Mouse (Mus musculus): Measurements from ENCODE around the gene Kifc3. TPM values are rescaled to one million over a fixed set of nuclear protein-coding genes. Genes with fewer than 3 reads are reported as not detected.

Kifc3 gene
- polyA plus RNA-seq, 2 experiments = 12.7 to 25.9 TPM

DNA sequence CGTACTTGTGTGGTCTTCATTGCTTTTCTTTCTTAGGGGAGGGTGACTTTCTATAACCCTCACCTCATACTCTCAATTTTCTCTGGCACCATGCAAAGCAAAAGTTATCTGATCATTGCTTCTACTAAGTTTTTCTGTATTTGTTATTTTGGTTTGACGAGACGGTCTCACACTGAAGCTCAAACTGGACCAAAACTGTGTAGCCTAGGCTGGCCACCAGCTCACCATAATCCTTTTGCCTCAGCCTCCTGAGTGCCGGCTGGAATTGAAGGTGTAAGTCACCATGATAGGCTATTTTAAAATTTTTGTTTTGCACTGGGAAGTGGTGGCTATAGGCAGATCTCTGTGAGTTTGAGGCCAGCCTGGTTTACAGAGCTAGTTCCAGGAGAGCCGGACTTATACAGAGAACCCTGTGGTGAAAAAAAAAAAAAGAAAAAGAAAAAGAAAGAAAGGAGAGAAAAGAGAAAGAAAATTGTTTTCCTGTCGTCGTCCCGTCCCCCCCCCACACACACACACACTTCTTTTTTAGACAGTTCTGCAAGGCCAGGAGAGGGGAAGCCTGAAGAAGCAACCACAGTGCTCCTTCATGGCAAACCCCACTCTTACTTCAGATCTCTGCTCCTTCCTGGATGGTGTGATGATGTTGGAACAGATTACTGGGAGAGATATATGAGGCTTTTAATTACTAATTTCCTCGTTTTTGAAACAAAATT, 870 bp upstream of the Kifc3 start:
- no peaks in the 10 kb centered on the region for H3K9me3 ChIP-seq (ENCODE audit: control insufficient read depth, low read length)
- H3K27ac ChIP-seq (replicated peaks; ENCODE audit: low read depth, low read length) = no peak overlapping the region
- no peak for TF ChIP-seq POLR2A (IDR thresholded peaks at IDR 0.05; ENCODE audit: borderline replicate concordance, extremely low read depth, insufficient read depth, insufficient read length)
- H3K27me3 ChIP-seq (ENCODE audit: control insufficient read depth, insufficient read depth, low read length) = no peaks in the 10 kb centered on the region
- H3K36me3 ChIP-seq (ENCODE audit: control insufficient read depth, insufficient read depth, low read length) = no peaks in the 10 kb centered on the region
- no peak overlapping the region for H3K4me2 ChIP-seq (replicated peaks; ENCODE audit: low read depth, low read length, severe bottlenecking)
- WGBS = 49% methylated on average over 9 of the region's 9 CpGs
- H3K4me1 ChIP-seq (ENCODE audit: control insufficient read depth, insufficient read depth, low read length) = no peaks in the 10 kb centered on the region
- no peak for ATAC-seq (ENCODE audit: low FRiP score, low read depth)
- no peak overlapping the region for H3K9ac ChIP-seq (ENCODE audit: low read depth, low read length, severe bottlenecking)
- DNase-seq (ENCODE audit: low spot score) = no peak
- H3K4me3 ChIP-seq (replicated peaks; ENCODE audit: low read length) = no peak overlapping the region

DNA sequence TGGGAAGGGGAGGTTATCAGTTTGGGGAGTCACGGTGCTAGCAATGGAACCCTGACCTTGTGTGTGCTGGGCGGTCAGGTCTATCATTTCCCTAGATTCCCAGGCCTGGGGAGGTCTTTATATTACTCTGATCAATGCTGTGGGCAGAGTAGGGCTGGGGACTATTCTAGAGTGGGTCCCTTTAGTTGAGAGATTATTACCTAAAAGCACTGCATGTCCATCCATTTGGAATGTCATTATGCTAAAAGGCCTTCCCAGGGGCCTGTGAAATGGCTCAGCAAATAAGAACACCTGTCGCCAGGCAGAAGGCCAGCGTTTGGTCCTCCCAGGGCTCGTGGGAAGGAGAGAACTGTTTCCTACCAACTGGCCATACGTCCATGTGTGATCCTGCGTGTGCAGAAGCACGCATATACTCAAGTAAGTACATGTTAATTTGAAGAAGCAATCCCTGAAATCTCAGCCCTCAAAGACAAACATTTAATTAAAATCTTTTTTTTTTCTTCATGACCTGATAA, 499 bp downstream of the Kifc3 start:
- no peak for DNase-seq (ENCODE audit: low spot score)
- WGBS = 63% methylated on average over 8 of the region's 8 CpGs

DNA sequence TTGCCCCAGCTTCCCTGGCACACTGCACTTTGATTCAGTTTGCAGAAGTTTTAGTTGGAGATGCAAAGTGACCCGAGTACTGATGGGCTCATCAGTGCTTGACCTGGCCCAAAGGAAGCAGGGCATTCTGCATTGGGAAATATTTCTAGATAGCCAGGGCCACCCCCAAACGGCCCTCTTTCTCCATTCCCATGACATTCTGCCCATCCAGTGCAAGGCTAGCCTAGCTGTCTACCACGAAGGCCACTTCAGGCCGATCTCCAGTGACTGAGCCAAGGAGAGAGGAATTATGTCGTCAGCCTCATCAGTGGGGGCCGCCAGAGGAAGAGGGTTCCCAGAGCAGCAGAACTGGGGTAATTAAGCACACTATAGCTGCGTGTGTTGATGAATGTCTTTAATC, 1.1 kb downstream of the Kifc3 start:
- Histone ChIP-seq H3K27me3 (ENCODE audit: control insufficient read depth, insufficient read depth, low read length) (no peaks in the 10 kb centered on the region), H3K27ac (replicated peaks; ENCODE audit: low read depth, low read length) (no peak overlapping the region), H3K9me3 (ENCODE audit: control insufficient read depth, low read length) (no peaks in the 10 kb centered on the region), H3K9ac (ENCODE audit: low read depth, low read length, severe bottlenecking) (no peak overlapping the region), H3K4me2 (replicated peaks; ENCODE audit: low read depth, low read length, severe bottlenecking) (no peak overlapping the region), H3K4me1 (ENCODE audit: control insufficient read depth, insufficient read depth, low read length) (no peaks in the 10 kb centered on the region), H3K36me3 (ENCODE audit: control insufficient read depth, insufficient read depth, low read length) (no peaks in the 10 kb centered on the region), H3K4me3 (replicated peaks; ENCODE audit: low read length) (no peak overlapping the region)
- WGBS = 57% methylated on average over 7 of the region's 7 CpGs
- DNase-seq (ENCODE audit: low spot score) (no peak), ATAC-seq (ENCODE audit: low FRiP score, low read depth) (no peak)
- TF ChIP-seq POLR2A (IDR thresholded peaks at IDR 0.05; ENCODE audit: borderline replicate concordance, extremely low read depth, insufficient read depth, insufficient read length) = no peak

More for the DNA sequence above, 499 bp downstream of the Kifc3 start:
- H3K36me3 ChIP-seq (ENCODE audit: control insufficient read depth, insufficient read depth, low read length) = no peaks in the 10 kb centered on the region
- no peak overlapping the region for H3K27ac ChIP-seq (replicated peaks; ENCODE audit: low read depth, low read length)
- no peaks in the 10 kb centered on the region for H3K27me3 ChIP-seq (ENCODE audit: control insufficient read depth, insufficient read depth, low read length)
- H3K9ac ChIP-seq (ENCODE audit: low read depth, low read length, severe bottlenecking) = no peak overlapping the region
- no peak for TF ChIP-seq POLR2A (IDR thresholded peaks at IDR 0.05; ENCODE audit: borderline replicate concordance, extremely low read depth, insufficient read depth, insufficient read length)
- no peak overlapping the region for H3K4me2 ChIP-seq (replicated peaks; ENCODE audit: low read depth, low read length, severe bottlenecking)
- H3K9me3 ChIP-seq (ENCODE audit: control insufficient read depth, low read length) = no peaks in the 10 kb centered on the region
- H3K4me1 ChIP-seq (ENCODE audit: control insufficient read depth, insufficient read depth, low read length) = no peaks in the 10 kb centered on the region
- ATAC-seq (ENCODE audit: low FRiP score, low read depth) = no peak
- H3K4me3 ChIP-seq (replicated peaks; ENCODE audit: low read length) = no peak overlapping the region

DNA sequence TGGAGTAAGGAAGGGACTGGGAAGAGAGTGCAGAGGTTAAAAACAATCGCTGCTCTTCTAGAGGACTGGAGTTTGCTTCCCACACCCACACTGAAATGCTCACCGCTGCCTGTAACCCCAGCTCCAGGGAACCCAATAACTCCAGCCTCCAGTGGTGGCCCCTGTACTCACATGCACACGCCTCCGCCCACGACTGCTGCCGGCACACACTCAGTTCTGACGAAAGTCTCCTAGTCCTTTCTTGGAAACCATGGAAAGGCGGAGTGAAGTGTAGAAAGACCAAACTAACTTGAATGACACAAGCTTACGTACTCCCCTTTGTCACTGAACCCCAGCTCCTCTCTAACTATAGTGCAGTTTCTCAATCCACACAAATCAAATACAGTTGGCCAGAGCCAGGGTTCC, 2.6 kb downstream of the Kifc3 start:
- no peaks in the 10 kb centered on the region for H3K36me3 ChIP-seq (ENCODE audit: control insufficient read depth, insufficient read depth, low read length)
- H3K9ac ChIP-seq (ENCODE audit: low read depth, low read length, severe bottlenecking) = no peak overlapping the region
- TF ChIP-seq POLR2A (IDR thresholded peaks at IDR 0.05; ENCODE audit: borderline replicate concordance, extremely low read depth, insufficient read depth, insufficient read length) = no peak
- WGBS = 63% methylated on average over 9 of the region's 9 CpGs
- H3K9me3 ChIP-seq (ENCODE audit: control insufficient read depth, low read length) = no peaks in the 10 kb centered on the region
- H3K4me3 ChIP-seq (replicated peaks; ENCODE audit: low read length) = no peak overlapping the region
- ATAC-seq (ENCODE audit: low FRiP score, low read depth) (no peak), DNase-seq (ENCODE audit: low spot score) (no peak)
- no peak overlapping the region for H3K4me2 ChIP-seq (replicated peaks; ENCODE audit: low read depth, low read length, severe bottlenecking)
- H3K4me1 ChIP-seq (ENCODE audit: control insufficient read depth, insufficient read depth, low read length) = no peaks in the 10 kb centered on the region
- no peak overlapping the region for H3K27ac ChIP-seq (replicated peaks; ENCODE audit: low read depth, low read length)
- H3K27me3 ChIP-seq (ENCODE audit: control insufficient read depth, insufficient read depth, low read length) = no peaks in the 10 kb centered on the region

DNA sequence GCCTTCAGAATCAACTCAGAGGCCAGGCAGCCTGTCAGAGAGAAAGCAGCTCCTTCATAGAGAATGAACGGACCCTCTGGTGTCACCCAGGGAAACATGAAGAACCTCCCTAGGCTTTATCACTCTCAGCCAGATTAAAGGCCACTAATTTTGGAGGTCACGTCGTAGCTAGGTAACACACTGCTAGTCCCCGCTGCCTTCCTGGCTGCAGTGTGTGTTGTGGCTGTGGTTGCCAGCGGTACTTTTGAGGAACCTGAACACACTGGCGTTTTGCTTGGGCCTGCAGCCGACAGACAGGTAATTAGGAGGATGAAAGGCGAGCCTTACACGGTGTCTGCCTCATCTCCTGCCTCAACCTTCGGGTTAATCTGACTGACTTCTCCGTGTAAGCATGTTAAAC, 6.9 kb downstream of the Kifc3 start:
- TF ChIP-seq POLR2A (IDR thresholded peaks at IDR 0.05; ENCODE audit: borderline replicate concordance, extremely low read depth, insufficient read depth, insufficient read length) = no peak
- ATAC-seq (ENCODE audit: low FRiP score, low read depth) (no peak), DNase-seq (ENCODE audit: low spot score) (no peak)
- Histone ChIP-seq H3K4me3 (replicated peaks; ENCODE audit: low read length) (no peak overlapping the region), H3K4me1 (ENCODE audit: control insufficient read depth, insufficient read depth, low read length) (no peaks in the 10 kb centered on the region), H3K4me2 (replicated peaks; ENCODE audit: low read depth, low read length, severe bottlenecking) (no peak overlapping the region), H3K27ac (replicated peaks; ENCODE audit: low read depth, low read length) (no peak overlapping the region), H3K9ac (ENCODE audit: low read depth, low read length, severe bottlenecking) (no peak overlapping the region), H3K27me3 (ENCODE audit: control insufficient read depth, insufficient read depth, low read length) (no peaks in the 10 kb centered on the region), H3K36me3 (ENCODE audit: control insufficient read depth, insufficient read depth, low read length) (no peaks in the 10 kb centered on the region), H3K9me3 (ENCODE audit: control insufficient read depth, low read length) (no peaks in the 10 kb centered on the region)
- WGBS = 60% methylated on average over 11 of the region's 11 CpGs

All from limb, embryonic 14.5 days (tissue).